Mouse (Mus musculus) liver, adult (tissue): ENCODE data around the gene Add3.

Experiments
- GATA4 ChIP-seq: IDR thresholded peaks from 2 replicates; pipeline ENCODE4 v1.6.1; 2014; ENCODE audit warnings: mild to moderate bottlenecking, low read length; ENCODE audit not compliant: insufficient replicate concordance

Add3 gene

DNA sequence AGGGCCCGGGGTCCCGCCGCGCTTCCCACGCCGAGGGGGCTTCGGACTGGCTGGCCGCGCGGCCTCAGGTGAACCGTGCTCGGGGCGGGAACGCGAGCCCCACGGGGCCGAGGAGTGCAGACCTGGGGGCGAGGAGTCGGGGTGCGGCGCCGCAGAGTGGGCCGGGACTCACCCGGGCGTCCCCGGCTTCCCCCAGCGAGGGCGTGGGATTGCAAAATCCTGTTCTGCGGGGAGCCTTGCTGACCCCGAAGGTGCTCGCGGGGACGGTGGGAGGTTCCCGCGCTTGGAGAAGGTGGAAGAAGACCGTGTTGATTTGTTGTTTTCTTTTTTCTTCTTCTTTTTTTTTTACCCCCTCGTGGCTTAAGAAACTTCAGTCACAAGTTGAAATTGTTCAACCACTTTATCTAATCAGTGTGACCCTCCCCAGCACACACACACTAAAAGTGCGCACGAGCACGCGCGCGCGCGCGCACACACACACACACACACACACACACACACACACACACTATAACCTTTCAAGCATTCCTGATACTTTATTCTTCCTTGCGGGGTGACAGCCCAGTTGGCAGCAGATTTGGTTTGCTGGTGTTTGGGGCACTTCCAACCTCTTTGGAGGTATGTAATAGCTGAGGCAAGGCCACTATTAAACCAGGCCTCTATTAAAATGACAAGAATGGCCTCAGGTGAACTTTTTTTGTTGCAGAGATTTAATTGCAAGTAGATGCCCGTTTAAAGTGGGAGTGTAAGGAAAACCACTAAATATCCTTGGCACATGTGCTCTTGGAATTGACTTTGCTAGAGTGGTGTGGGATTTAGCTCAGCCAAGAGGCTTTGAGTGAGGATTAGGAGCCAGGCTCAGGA, 3.1 kb downstream of the Add3 start:
- TF ChIP-seq GATA4: peak; percentile 19; the same call in 1 of the 2 replicates

GRCm38 (mm10) chr19:53145075-53145474, 4.8 kb downstream of the Add3 start:
- no peak for TF ChIP-seq GATA4

DNA sequence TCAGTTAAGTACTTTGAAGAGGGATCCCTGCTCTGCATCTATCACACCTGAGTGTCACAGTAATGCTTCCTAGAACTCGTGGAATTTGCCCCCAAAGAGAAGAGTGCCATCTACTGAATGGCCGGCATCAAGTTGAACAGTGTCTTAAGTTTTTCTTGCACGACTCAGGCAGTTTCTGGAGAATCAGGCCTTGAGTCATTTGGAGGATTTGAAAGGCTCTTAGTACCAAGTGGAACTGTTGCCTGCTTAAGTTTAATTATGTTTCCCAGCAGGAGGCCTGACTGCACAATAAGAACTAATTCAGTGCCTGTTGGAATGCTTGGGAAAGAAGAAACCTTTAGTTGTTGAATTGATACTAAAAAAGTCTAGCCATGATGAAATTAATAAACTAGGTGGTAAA, 9.1 kb downstream of the Add3 start:
- TF ChIP-seq GATA4: no peak

GRCm38 (mm10) chr19:53152451-53152850, 12.2 kb downstream of the Add3 start:
- TF ChIP-seq GATA4: no peak

- TF ChIP-seq GATA4: no peak
Observed at GRCm38 (mm10) chr19:53153096-53153495, 12.9 kb downstream of the Add3 start.

GRCm38 (mm10) chr19:53154156-53154555, 13.9 kb downstream of the Add3 start:
- TF ChIP-seq GATA4: no peak

DNA sequence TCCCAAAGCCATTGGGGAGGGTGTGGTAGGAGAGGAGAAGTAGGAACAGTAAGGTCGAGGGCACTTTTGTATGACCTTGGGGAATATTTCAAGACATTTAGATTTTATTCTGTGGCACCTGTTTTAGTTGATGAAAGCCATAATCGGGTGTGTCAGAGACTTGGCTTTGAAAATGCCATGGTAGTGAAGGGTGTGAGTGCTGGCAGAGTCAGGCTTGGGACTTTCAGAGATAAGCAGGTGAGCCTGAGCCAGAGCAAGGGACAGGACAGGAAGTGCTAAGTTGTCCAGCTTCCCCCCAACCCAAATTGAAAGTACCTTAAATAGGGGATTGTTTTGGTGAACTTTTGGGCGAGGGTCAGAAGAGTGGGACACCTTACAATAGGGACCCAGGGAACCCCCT, 16.1 kb downstream of the Add3 start:
- TF ChIP-seq GATA4: no peak

DNA sequence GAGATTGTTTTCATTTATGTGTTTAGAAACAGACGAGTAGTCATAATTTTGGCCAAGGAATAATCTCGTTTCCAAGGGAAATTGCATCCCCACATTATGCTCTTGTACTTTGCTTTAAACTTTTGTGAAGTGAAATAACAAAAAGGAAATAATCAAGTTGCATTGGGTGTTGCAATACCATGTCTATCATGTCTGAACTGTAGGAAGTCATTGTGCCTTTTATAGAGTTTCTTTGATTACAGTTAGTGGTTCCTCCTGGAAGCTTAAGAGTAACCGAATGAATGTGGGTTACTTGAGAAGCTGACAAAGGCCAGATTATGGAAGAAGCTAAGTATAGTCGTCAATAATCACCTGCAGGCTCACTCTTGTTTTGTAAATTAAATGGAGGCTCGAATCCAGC, 16.9 kb downstream of the Add3 start:
- TF ChIP-seq GATA4: no peak

GRCm38 (mm10) chr19:53159351-53159750, 19.1 kb downstream of the Add3 start:
- TF ChIP-seq GATA4: no peak

DNA sequence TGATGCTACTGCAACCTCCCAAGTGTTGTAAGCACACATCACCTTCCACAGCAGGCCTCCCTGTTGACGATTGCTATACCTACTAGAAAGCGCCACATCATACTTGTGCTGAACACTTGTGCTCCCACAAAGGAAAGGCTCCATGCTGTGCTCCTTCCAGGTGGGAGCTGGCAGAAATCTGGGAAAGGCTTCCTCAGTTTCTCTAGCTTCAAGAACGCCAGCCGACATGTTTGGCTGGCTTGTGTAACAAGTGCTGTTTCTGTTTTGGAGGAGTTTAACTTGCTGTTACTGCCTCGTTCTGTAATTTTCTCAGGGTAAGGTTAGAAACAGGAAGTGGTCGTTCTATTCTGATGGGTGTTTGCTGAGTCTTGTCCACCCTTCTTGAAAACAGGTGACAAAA, 22.7 kb downstream of the Add3 start:
- TF ChIP-seq GATA4: no peak

DNA sequence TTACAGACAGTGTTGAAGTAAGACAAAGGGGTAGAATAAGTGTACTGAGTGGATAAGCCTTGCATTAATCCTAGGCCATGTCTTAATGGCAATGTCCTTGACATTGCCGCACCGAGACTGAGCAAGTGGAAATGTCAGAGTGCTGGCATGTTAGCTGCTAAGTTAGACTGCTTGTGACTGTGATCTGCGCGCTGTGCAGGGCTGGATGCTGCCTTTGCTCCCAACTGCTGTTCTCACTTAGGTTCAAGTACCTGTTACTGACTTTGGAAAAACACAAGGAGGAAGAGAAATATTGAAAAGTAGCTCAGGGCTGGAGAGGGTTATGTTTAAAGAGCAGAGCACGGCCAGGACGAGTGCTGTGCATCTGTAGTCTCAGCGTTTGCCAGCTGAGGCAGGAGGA, 24.4 kb downstream of the Add3 start:
- no peak for TF ChIP-seq GATA4

DNA sequence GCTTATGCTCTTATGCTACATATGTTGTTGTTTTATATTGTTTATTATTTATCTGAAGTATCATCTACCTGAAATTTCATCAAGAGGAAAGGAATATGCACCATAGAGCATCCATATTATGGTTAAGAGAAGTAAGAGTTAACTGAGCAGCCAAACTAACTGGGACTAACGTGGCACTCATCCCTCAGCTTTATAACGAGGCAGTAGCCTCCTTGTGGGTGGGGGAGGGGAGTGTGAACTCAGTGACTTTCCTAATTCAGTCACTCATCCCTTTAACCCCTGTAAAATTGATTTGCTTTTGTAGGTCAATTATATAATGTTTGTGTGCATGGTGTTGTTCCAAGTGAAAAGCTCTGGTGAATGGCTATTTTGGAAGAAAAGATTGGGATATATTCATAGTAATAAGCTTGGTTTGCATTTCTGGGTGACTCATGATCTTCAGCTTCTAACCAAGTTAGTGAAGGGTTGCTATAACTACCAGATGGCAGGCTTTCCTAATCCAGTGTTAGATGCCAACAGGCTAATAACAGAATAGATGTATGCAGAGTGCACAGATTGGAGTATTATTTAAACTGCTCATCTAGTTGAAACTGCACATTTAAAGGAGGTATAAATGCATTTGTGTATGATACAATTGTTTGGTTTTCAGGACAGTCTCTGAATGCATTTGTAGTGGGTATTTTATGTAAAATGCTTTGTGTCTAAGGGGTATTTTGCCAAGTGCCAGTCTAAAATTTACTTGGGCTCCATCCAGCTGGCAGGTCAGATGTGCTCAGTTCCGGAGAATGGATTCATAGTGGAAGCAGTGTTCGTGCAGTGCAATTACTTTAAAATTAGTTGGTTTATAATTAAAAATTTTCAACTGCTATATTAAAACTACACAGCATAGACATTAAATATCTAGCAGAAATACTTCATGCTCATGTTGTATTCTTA, 25.3 kb downstream of the Add3 start:
- no peak for TF ChIP-seq GATA4

DNA sequence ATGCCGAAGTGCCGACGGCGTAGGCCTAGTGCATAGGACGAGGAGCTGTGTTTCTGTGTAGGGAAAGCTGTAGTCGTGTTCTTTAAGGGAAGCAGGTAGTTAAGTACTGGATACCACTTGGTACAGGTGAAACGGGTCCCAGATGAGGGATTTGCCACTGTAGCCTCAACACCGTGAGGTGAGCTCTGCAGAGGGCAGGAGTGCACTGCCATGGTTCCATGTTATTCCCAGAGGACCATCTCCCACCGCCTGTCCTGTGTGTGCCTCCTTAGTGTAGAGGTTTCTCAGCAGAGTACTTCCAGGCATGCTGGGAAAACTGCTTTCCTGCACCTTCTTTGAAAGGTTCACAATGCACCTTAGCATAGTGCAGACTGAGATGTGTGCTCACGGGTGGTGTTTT, 26.1 kb downstream of the Add3 start:
- no peak for TF ChIP-seq GATA4

DNA sequence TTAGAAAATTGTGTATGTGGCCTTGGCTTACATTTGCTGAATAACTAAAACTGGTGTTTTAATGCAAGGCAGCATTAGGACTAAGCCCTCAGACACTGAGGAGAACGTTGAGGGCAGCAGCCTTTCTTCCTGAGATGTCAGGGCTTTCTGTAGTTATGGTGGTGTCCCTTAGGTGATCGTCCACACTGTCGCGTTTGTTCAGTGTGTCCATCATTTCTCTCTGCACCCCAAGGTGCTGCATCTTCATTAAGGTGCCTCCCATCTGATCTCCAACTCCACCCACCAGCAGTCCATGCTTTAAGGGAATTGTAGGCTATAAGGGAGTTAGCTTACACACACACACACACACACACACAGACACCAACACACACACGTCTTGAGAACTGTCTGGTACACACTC, 28.3 kb downstream of the Add3 start:
- TF ChIP-seq GATA4: no peak

DNA sequence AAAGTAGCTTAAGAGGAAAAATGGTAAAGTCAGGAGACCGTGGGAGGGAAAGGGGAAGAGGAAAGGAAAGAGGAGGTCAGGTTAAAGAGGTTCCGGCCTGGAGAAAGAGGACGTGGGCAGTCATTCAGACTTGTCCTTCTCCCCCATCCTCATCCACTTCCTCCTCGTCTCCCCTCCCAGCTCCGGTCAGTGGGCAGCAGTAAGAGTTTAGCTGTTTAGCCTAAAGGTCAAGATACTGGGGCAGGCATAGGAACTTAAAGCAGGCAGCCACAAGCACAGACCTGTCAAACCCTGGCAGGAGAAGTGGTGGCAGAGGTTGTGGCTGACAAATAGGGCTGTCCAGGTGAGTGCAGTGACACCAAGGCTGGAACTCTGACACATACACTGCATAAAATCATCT, 30.4 kb downstream of the Add3 start:
- no peak for TF ChIP-seq GATA4

GRCm38 (mm10) chr19:53174034-53174433, 33.8 kb downstream of the Add3 start:
- no peak for TF ChIP-seq GATA4
